Mouse (Mus musculus): ENCODE measurements around the gene Tsen54. TPM values are rescaled to one million over a fixed set of nuclear protein-coding genes. Genes with fewer than 3 reads are reported as not detected.

The Tsen54 gene
- polyA plus RNA-seq, 1 experiment from 2014 or later = 36.7 TPM

- no peak for ATAC-seq (ENCODE audit: insufficient number of reproducible peaks, insufficient read depth, low FRiP score, low TSS enrichment)
- Histone ChIP-seq H3K27me3 (no peaks in the 10 kb centered on the region), H3K4me3 (no peak overlapping the region), H3K9me3 (no peaks in the 10 kb centered on the region), H3K4me1 (peaks cover 16% of the 10 kb centered on the region), H3K4me2 (replicated peaks) (no peak overlapping the region), H3K36me3 (peaks cover 38% of the 10 kb centered on the region), H3K27ac (no peak overlapping the region), H3K9ac (no peak overlapping the region)
- WGBS = 94% methylated on average over 5 of the region's 5 CpGs
These were observed 2.8 kb downstream of the Tsen54 start for GRCm38 (mm10) chr11:115817331-115817730.

- Histone ChIP-seq H3K4me2 (replicated peaks) (no peak overlapping the region), H3K4me3 (no peak overlapping the region), H3K36me3 (peaks cover 42% of the 10 kb centered on the region), H3K27ac (no peak overlapping the region), H3K9me3 (no peaks in the 10 kb centered on the region), H3K9ac (no peak overlapping the region), H3K4me1 (peaks cover 21% of the 10 kb centered on the region), H3K27me3 (peaks cover 19% of the 10 kb centered on the region)
- WGBS = 84% methylated on average over 16 of the region's 16 CpGs
- no peak for ATAC-seq (ENCODE audit: insufficient number of reproducible peaks, insufficient read depth, low FRiP score, low TSS enrichment)
These were observed 5.5 kb downstream of the Tsen54 start for GRCm38 (mm10) chr11:115819915-115820623.

GRCm38 (mm10) chr11:115821001-115821400 is 6.5 kb downstream of the Tsen54 start:
- Histone ChIP-seq H3K36me3 (peaks cover 42% of the 10 kb centered on the region), H3K9ac (no peak overlapping the region), H3K27ac (no peak overlapping the region), H3K27me3 (peaks cover 28% of the 10 kb centered on the region), H3K9me3 (no peaks in the 10 kb centered on the region), H3K4me2 (replicated peaks) (no peak overlapping the region), H3K4me1 (peaks cover 13% of the 10 kb centered on the region), H3K4me3 (no peak overlapping the region)
- 85% methylated on average over 4 of the region's 4 CpGs for WGBS
- ATAC-seq (ENCODE audit: insufficient number of reproducible peaks, insufficient read depth, low FRiP score, low TSS enrichment) = no peak

- Histone ChIP-seq H3K9me3 (no peaks in the 10 kb centered on the region), H3K4me1 (peaks cover 15% of the 10 kb centered on the region), H3K4me2 (replicated peaks) (peak within 1 kb of the TSS; percentile 93), H3K4me3 (peak within 1 kb of the TSS; percentile 60), H3K36me3 (peaks cover 33% of the 10 kb centered on the region), H3K27ac (no peak within 1 kb of the TSS), H3K27me3 (peaks cover 39% of the 10 kb centered on the region), H3K9ac (peak within 1 kb of the TSS; percentile 51)
- under 1% methylated on average over 86 of the region's 87 CpGs for WGBS
- ATAC-seq (ENCODE audit: insufficient number of reproducible peaks, insufficient read depth, low FRiP score, low TSS enrichment) = peak; percentile 88
These were observed 9.5 kb downstream of the Tsen54 start, which contains the start of gene Llgl2 for GRCm38 (mm10) chr11:115823774-115824740. Llgl2 (plus strand) TSS chr11:115824049.

GRCm38 (mm10) chr11:115824813-115825212 is 10.3 kb downstream of the Tsen54 start:
- WGBS = 14% methylated on average over 11 of the region's 11 CpGs
- Histone ChIP-seq H3K4me1 (peaks cover 18% of the 10 kb centered on the region), H3K4me3 (peak overlapping the region; percentile 60), H3K27ac (no peak overlapping the region), H3K27me3 (peaks cover 41% of the 10 kb centered on the region), H3K36me3 (peaks cover 30% of the 10 kb centered on the region), H3K4me2 (replicated peaks) (peak overlapping the region; percentile 93), H3K9me3 (no peaks in the 10 kb centered on the region), H3K9ac (no peak overlapping the region)
- ATAC-seq (ENCODE audit: insufficient number of reproducible peaks, insufficient read depth, low FRiP score, low TSS enrichment) = no peak

GRCm38 (mm10) chr11:115826487-115826886 is 12.0 kb downstream of the Tsen54 start:
- H3K36me3 ChIP-seq = peaks cover 13% of the 10 kb centered on the region
- no peak overlapping the region for H3K27ac ChIP-seq
- ATAC-seq (ENCODE audit: insufficient number of reproducible peaks, insufficient read depth, low FRiP score, low TSS enrichment) = no peak
- peaks cover 26% of the 10 kb centered on the region for H3K4me1 ChIP-seq
- H3K4me3 ChIP-seq = no peak overlapping the region
- 36% methylated on average over 5 of the region's 5 CpGs for WGBS
- H3K9me3 ChIP-seq = no peaks in the 10 kb centered on the region
- no peak overlapping the region for H3K9ac ChIP-seq
- H3K4me2 ChIP-seq (replicated peaks) = no peak overlapping the region
- peaks cover 57% of the 10 kb centered on the region for H3K27me3 ChIP-seq

- Histone ChIP-seq H3K27ac (no peak overlapping the region), H3K36me3 (peaks cover 2% of the 10 kb centered on the region; the same call in 1 of the 2 replicates), H3K4me3 (no peak overlapping the region), H3K9me3 (no peaks in the 10 kb centered on the region), H3K4me1 (peaks cover 30% of the 10 kb centered on the region), H3K9ac (no peak overlapping the region), H3K4me2 (replicated peaks) (no peak overlapping the region), H3K27me3 (peaks cover 60% of the 10 kb centered on the region)
- ATAC-seq (ENCODE audit: insufficient number of reproducible peaks, insufficient read depth, low FRiP score, low TSS enrichment) = no peak
- WGBS = 88% methylated on average over 6 of the region's 6 CpGs
These were observed 13.1 kb downstream of the Tsen54 start for GRCm38 (mm10) chr11:115827624-115828023.

- H3K4me2 ChIP-seq (replicated peaks) = no peak overlapping the region
- H3K4me1 ChIP-seq = peaks cover 38% of the 10 kb centered on the region
- no peak overlapping the region for H3K27ac ChIP-seq
- no peak overlapping the region for H3K4me3 ChIP-seq
- WGBS = 64% methylated on average over 4 of the region's 4 CpGs
- peaks cover 51% of the 10 kb centered on the region for H3K27me3 ChIP-seq
- no peak overlapping the region for H3K9ac ChIP-seq
- H3K9me3 ChIP-seq = no peaks in the 10 kb centered on the region
- no peak for ATAC-seq (ENCODE audit: insufficient number of reproducible peaks, insufficient read depth, low FRiP score, low TSS enrichment)
- H3K36me3 ChIP-seq = no peaks in the 10 kb centered on the region
These were observed 14.5 kb downstream of the Tsen54 start for GRCm38 (mm10) chr11:115829036-115829435.

- H3K9me3 ChIP-seq = no peaks in the 10 kb centered on the region
- no peak overlapping the region for H3K4me3 ChIP-seq
- H3K4me2 ChIP-seq (replicated peaks) = no peak overlapping the region
- H3K27me3 ChIP-seq = peaks cover 35% of the 10 kb centered on the region
- no peak for ATAC-seq (ENCODE audit: insufficient number of reproducible peaks, insufficient read depth, low FRiP score, low TSS enrichment)
- H3K4me1 ChIP-seq = peaks cover 35% of the 10 kb centered on the region
- no peaks in the 10 kb centered on the region for H3K36me3 ChIP-seq
- WGBS = 18% methylated on average over 25 of the region's 25 CpGs
- no peak overlapping the region for H3K9ac ChIP-seq
- no peak overlapping the region for H3K27ac ChIP-seq
These were observed 16.2 kb downstream of the Tsen54 start for GRCm38 (mm10) chr11:115830550-115831325.

- Histone ChIP-seq H3K27ac (no peak overlapping the region), H3K9ac (no peak overlapping the region), H3K4me2 (replicated peaks) (no peak overlapping the region), H3K9me3 (no peaks in the 10 kb centered on the region), H3K27me3 (peaks cover 30% of the 10 kb centered on the region), H3K4me1 (peaks cover 38% of the 10 kb centered on the region), H3K4me3 (no peak overlapping the region), H3K36me3 (no peaks in the 10 kb centered on the region)
- 35% methylated on average over 3 of the region's 3 CpGs for WGBS
- ATAC-seq (ENCODE audit: insufficient number of reproducible peaks, insufficient read depth, low FRiP score, low TSS enrichment) = no peak
These were observed 17.0 kb downstream of the Tsen54 start for GRCm38 (mm10) chr11:115831518-115831917.

GRCm38 (mm10) chr11:115832064-115832463 is 17.5 kb downstream of the Tsen54 start:
- WGBS = 56% methylated on average over 6 of the region's 6 CpGs
- Histone ChIP-seq H3K36me3 (no peaks in the 10 kb centered on the region), H3K9me3 (no peaks in the 10 kb centered on the region), H3K4me3 (no peak overlapping the region), H3K9ac (no peak overlapping the region), H3K4me1 (peaks cover 40% of the 10 kb centered on the region), H3K27me3 (peaks cover 26% of the 10 kb centered on the region), H3K4me2 (replicated peaks) (no peak overlapping the region), H3K27ac (no peak overlapping the region)
- ATAC-seq (ENCODE audit: insufficient number of reproducible peaks, insufficient read depth, low FRiP score, low TSS enrichment) = no peak

Measured in embryonic facial prominence, embryonic 12.5 days (tissue).